Mouse (Mus musculus) liver, adult 2 months (tissue): ENCODE measurements around the gene Cfap74. TPM values are rescaled to one million over a fixed set of nuclear protein-coding genes. Genes with fewer than 3 reads are reported as not detected.

Source experiments
- DNase-seq: peaks from one replicate; pipeline ENCODE4 v3.0.0-alpha.2; 2011; ENCODE audit warnings: low read depth, low spot score; ENCODE audit errors: extremely low read depth
- H3K27ac ChIP-seq: fragments of 200-500 bp; replicated peaks from 2 replicates; pipeline ENCODE4 v1.5.1; 2012; ENCODE audit warnings: low read depth, mild to moderate bottlenecking, control low read depth, inconsistent platforms, low read length; ENCODE audit not compliant: insufficient read depth
- H3K27me3 ChIP-seq: fragments of 200-500 bp; 2 replicates; pipeline ENCODE4 v1.6.1; 2012; ENCODE audit warnings: mild to moderate bottlenecking, moderate library complexity, low read length, inconsistent platforms; ENCODE audit not compliant: control insufficient read depth, insufficient read depth
- H3K36me3 ChIP-seq: fragments of 200-500 bp; 2 replicates; pipeline ENCODE4 v1.6.1; 2012; ENCODE audit warnings: low read length, inconsistent platforms; ENCODE audit not compliant: control insufficient read depth, insufficient read depth
- H3K4me1 ChIP-seq: fragments of 200-500 bp; 2 replicates; pipeline ENCODE4 v1.6.1; 2011; ENCODE audit warnings: low read length; ENCODE audit not compliant: control insufficient read depth, insufficient read depth
- H3K4me3 ChIP-seq: fragments of 200-500 bp; 2 replicates; pipeline ENCODE4 v1.5.1; 2011; ENCODE audit warnings: low read depth, mild to moderate bottlenecking, control low read depth, low read length, moderate library complexity; ENCODE audit not compliant: insufficient read depth
- H3K79me2 ChIP-seq: fragments of 200-500 bp; 2 replicates; pipeline ENCODE4 v1.6.1; 2012; ENCODE audit warnings: inconsistent platforms, mild to moderate bottlenecking, low read length, moderate library complexity; ENCODE audit not compliant: control insufficient read depth, insufficient read depth
- H3K9ac ChIP-seq: fragments of 200-500 bp; 2 replicates; pipeline ENCODE4 v1.6.1; 2012; ENCODE audit warnings: low read depth, mild to moderate bottlenecking, control low read depth, inconsistent platforms, low read length
- CTCF ChIP-seq: fragments of 200-500 bp; IDR thresholded peaks from 2 replicates; pipeline ENCODE4 v1.5.1; 2011; ENCODE audit warnings: low read depth, low read length, control low read depth
- POLR2A ChIP-seq: fragments of 200-500 bp; IDR thresholded peaks from 2 replicates; pipeline ENCODE4 v1.6.1; 2011; ENCODE audit warnings: low read length, control low read depth; ENCODE audit not compliant: insufficient read depth; ENCODE audit errors: extremely low read depth
- WGBS: fragments of 180-500 bp; shearing (Covaris S2); methylation state at CpG from one replicate; pipeline ENCODE4 v1.1.7; 2018; 5-methylcytosine and 5-hydroxymethylcytosine counted together
- polyA plus RNA-seq: library from polyadenylated mRNA; depleted of rRNA; stranded (reverse); fragments of >200 nt; gene quantifications from 2 replicates; pipeline ENCODE4 v1.2.3, GENCODE M21; 2012; rRNA removed
- total RNA-seq: library from RNA; depleted of rRNA; stranded (reverse); fragments of >200 nt; gene quantifications from 2 replicates; pipeline ENCODE4 v1.2.3, GENCODE M21; 2014; rRNA removed

The Cfap74 gene
- total and polyA plus RNA-seq, 2 experiments = 0.06 to 0.09 TPM

GRCm38 (mm10) chr4:155510981-155511380, 102.0 kb downstream of the Cfap74 start:
- TF ChIP-seq POLR2A (no peak), CTCF (no peak)
- Histone ChIP-seq H3K36me3 (no peaks in the 10 kb centered on the region), H3K27ac (no peak overlapping the region), H3K4me1 (peaks cover 5% of the 10 kb centered on the region; the same call in 1 of the 2 replicates), H3K27me3 (no peaks in the 10 kb centered on the region), H3K79me2 (peaks cover 53% of the 10 kb centered on the region), H3K9ac (no peak overlapping the region), H3K4me3 (no peak overlapping the region)
- 89% methylated on average over 1 of the region's 1 CpGs for WGBS
- no peak for DNase-seq

GRCm38 (mm10) chr4:155514810-155515209, 105.8 kb downstream of the Cfap74 start:
- TF ChIP-seq CTCF (no peak), POLR2A (no peak)
- no peaks in the 10 kb centered on the region for H3K27me3 ChIP-seq
- WGBS = 91% methylated on average over 2 of the region's 2 CpGs
- H3K36me3 ChIP-seq = no peaks in the 10 kb centered on the region; the same call in 1 of the 2 replicates
- H3K79me2 ChIP-seq = peaks cover 45% of the 10 kb centered on the region; the same call in 1 of the 2 replicates
- H3K4me3 ChIP-seq = no peak overlapping the region
- peaks cover 5% of the 10 kb centered on the region; the same call in 1 of the 2 replicates for H3K4me1 ChIP-seq
- H3K27ac ChIP-seq = no peak overlapping the region
- H3K9ac ChIP-seq = no peak overlapping the region
- DNase-seq = no peak

Other genes with a start within 250 kb of the Cfap74 start
- gene Ski, start 186.6 kb upstream of the Cfap74 start, total RNA-seq = 4.2 and 7.5 TPM in 2 replicates
- 19.3 and 19.5 TPM in 2 replicates for gene Ski, start 186.6 kb upstream of the Cfap74 start, polyA plus RNA-seq
- gene Faap20, start 159.4 kb upstream of the Cfap74 start, total RNA-seq = 5.4 and 7.4 TPM in 2 replicates
- gene Faap20, start 159.4 kb upstream of the Cfap74 start, polyA plus RNA-seq = 28.6 and 33.8 TPM in 2 replicates
- 13.8 and 18.3 TPM in 2 replicates for gene Prkcz, start 47.8 kb upstream of the Cfap74 start, total RNA-seq
- 11.4 and 11.6 TPM in 2 replicates for gene Prkcz, start 47.8 kb upstream of the Cfap74 start, polyA plus RNA-seq
- under 0.01 and 0.20 TPM in 2 replicates for gene Gabrd, start 11.1 kb upstream of the Cfap74 start, total RNA-seq
- 0.04 and 0.11 TPM in 2 replicates for gene Gabrd, start 11.1 kb upstream of the Cfap74 start, polyA plus RNA-seq
- gene Tmem52, start 59.9 kb downstream of the Cfap74 start, total RNA-seq = not detected in 2 replicates
- not detected in 2 replicates for gene Tmem52, start 59.9 kb downstream of the Cfap74 start, polyA plus RNA-seq
- 26.5 and 40.1 TPM in 2 replicates for gene Gnb1, start 82.2 kb downstream of the Cfap74 start, total RNA-seq
- 140 and 143 TPM in 2 replicates for gene Gnb1, start 82.2 kb downstream of the Cfap74 start, polyA plus RNA-seq
- gene Nadk, start 153.2 kb downstream of the Cfap74 start, total RNA-seq = 163 and 201 TPM in 2 replicates
- gene Nadk, start 153.2 kb downstream of the Cfap74 start, polyA plus RNA-seq = 196 and 218 TPM in 2 replicates
- 63.5 and 65.6 TPM in 2 replicates for gene Slc35e2, start 192.2 kb downstream of the Cfap74 start, total RNA-seq
- 18.5 and 19.8 TPM in 2 replicates for gene Slc35e2, start 192.2 kb downstream of the Cfap74 start, polyA plus RNA-seq
- gene Cdk11b, start 215.7 kb downstream of the Cfap74 start, total RNA-seq = 8.5 and 11.2 TPM in 2 replicates
- gene Cdk11b, start 215.7 kb downstream of the Cfap74 start, polyA plus RNA-seq = 8.8 and 10.6 TPM in 2 replicates
- gene Gm10563, start 236.2 kb downstream of the Cfap74 start, total RNA-seq = not detected in 2 replicates
- gene Gm10563, start 236.2 kb downstream of the Cfap74 start, polyA plus RNA-seq = not detected in 2 replicates
- 1.7 and 1.8 TPM in 2 replicates for gene Mmp23, start 244.2 kb downstream of the Cfap74 start, total RNA-seq
- 2.7 and 3.0 TPM in 2 replicates for gene Mmp23, start 244.2 kb downstream of the Cfap74 start, polyA plus RNA-seq